Comparison of ENCODE assay signal across 17 mouse cellular contexts in the genomic region with DNA sequence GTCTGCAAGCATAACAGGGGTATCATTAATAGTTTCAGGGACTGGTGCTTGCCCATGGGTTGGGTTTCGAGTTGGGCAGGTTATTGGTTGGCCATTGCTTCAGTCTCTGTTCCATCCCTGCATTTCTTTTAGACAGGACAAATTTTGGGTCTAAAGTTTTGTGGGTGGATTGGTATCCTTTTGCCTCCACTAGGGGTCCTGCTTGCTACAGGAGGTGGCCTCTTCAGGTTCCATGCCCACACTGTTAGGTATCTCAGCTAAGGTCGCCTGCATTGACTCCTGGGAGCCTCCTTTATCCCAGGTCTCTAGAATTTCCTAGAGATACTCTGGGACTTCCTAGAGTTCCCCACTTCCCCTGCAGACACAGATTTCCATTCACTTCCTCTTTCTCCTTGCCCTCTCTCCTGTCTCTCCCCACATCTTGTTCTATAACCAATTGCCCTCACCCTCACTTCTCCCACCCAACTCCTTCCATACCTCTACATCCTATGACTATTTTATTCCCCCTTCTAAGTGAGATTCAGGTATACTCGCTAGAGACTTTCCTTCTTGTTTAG.
DNase-seq lines count a peak whose midpoint lies in the region; ATAC-seq and TF ChIP-seq lines count a peak whose summit lies in the region.
"Had no signal": no experiment of that assay in that cellular context is flagged by ENCODE, and none has a peak within 500 bp of the region (broad histone marks: within the 10 kb centered on the region; RNA-seq: fewer than 3 reads in every experiment).

No protein-coding gene starts in this region.

- H3K4me1 ChIP-seq in forebrain, postnatal 0 days (ENCODE audit: insufficient read depth), result no peaks in the 10 kb centered on the region; the same call in 1 of the 2 replicates
- H3K4me1 ChIP-seq in forebrain, embryonic 10.5 days, result peaks cover 17% of the 10 kb centered on the region
- no peaks in the 10 kb centered on the region for H3K4me1 ChIP-seq in cortical plate, adult 2 months (ENCODE audit: control insufficient read depth, insufficient read depth, low read length)
- H3K4me1 ChIP-seq: heart, embryonic 12.5 days; liver, embryonic 15.5 days had no signal

- H3K9me3 ChIP-seq in forebrain, postnatal 0 days (ENCODE audit: low read length), result no peaks in the 10 kb centered on the region
- peaks cover 5% of the 10 kb centered on the region; the same call in 1 of the 2 replicates for H3K9me3 ChIP-seq in forebrain, embryonic 10.5 days
- H3K9me3 ChIP-seq: limb, embryonic 13.5 days; liver, embryonic 15.5 days; midbrain, embryonic 10.5 days; neural tube, embryonic 13.5 days had no signal

- no peak for ATAC-seq in forebrain, postnatal 0 days
- ATAC-seq: hindbrain, embryonic 16.5 days; Patski had no signal

- no peak overlapping the region for H3K9ac ChIP-seq in forebrain, postnatal 0 days
- H3K9ac ChIP-seq: heart, embryonic 12.5 days; limb, embryonic 13.5 days; liver, embryonic 15.5 days; neural tube, embryonic 13.5 days had no signal

- intact Hi-C loops in left cerebral cortex, postnatal 4 days (cut with DNase I), result no loop called here

- no peak overlapping the region for H3K4me3 ChIP-seq in forebrain, postnatal 0 days (ENCODE audit: low read depth, low read length)
- H3K4me3 ChIP-seq in forebrain, embryonic 10.5 days, result no peak overlapping the region
- H3K4me3 ChIP-seq in cortical plate, adult 2 months (ENCODE audit: insufficient read depth, low read length), result no peak overlapping the region
- H3K4me3 ChIP-seq: heart, embryonic 12.5 days; limb, embryonic 13.5 days; liver, embryonic 15.5 days; midbrain, embryonic 10.5 days; neural tube, embryonic 13.5 days had no signal

- 51% methylated on average over 3 of the region's 3 CpGs for WGBS in forebrain, postnatal 0 days
- 56% methylated on average over 3 of the region's 3 CpGs for WGBS in forebrain, embryonic 10.5 days

- H3K27ac ChIP-seq in forebrain, postnatal 0 days (ENCODE audit: low read depth, low read length), result no peak overlapping the region
- no peak overlapping the region for H3K27ac ChIP-seq in forebrain, embryonic 10.5 days
- H3K27ac ChIP-seq in cortical plate, adult 2 months (ENCODE audit: insufficient read depth, low read length), result no peak overlapping the region
- H3K27ac ChIP-seq: limb, embryonic 13.5 days; liver, embryonic 15.5 days; midbrain, embryonic 10.5 days; neural tube, embryonic 13.5 days had no signal

- H3K36me3 ChIP-seq in forebrain, postnatal 0 days (ENCODE audit: insufficient read depth), result no peaks in the 10 kb centered on the region
- no peaks in the 10 kb centered on the region for H3K36me3 ChIP-seq in forebrain, embryonic 10.5 days (replicated peaks)
- H3K36me3 ChIP-seq: heart, embryonic 12.5 days; limb, embryonic 13.5 days; liver, embryonic 15.5 days; midbrain, embryonic 10.5 days; neural tube, embryonic 13.5 days had no signal

- TF ChIP-seq CTCF in forebrain, postnatal 0 days (IDR thresholded peaks at IDR 0.05; ENCODE audit: low read depth), result peak; percentile 23; the same call in 1 of the 2 replicates
- TF ChIP-seq CTCF in cortical plate, adult 2 months (IDR thresholded peaks at IDR 0.05; ENCODE audit: extremely low read depth, insufficient read depth, low read length), result peak; percentile 25; the same call in 1 of the 2 replicates

- H3K4me2 ChIP-seq in forebrain, postnatal 0 days (ENCODE audit: low read depth), result no peak overlapping the region
- H3K4me2 ChIP-seq: heart, embryonic 12.5 days; limb, embryonic 13.5 days; liver, embryonic 15.5 days; neural tube, embryonic 13.5 days had no signal

- no peak for DNase-seq in forebrain, postnatal 0 days
- no peak for DNase-seq in forebrain, embryonic 10.5 days (ENCODE audit: extremely low spot score, low spot score)
- DNase-seq in left cerebral cortex, postnatal 4 days, result peak; percentile 1
- DNase-seq in left cerebral cortex, adult 11 months (ENCODE audit: low spot score), result no peak
- no peak for DNase-seq in gastrocnemius, postnatal 25 days
- no peak for DNase-seq in lung, adult 18-20 months
- DNase-seq: kidney, adult 2 months; right cerebral cortex, postnatal 25 days; thymus, postnatal 36 days had no signal

- no peak for TF ChIP-seq POLR2A in cortical plate, adult 2 months (IDR thresholded peaks at IDR 0.05; ENCODE audit: extremely low read depth, insufficient read depth, low read length)

- H3K27me3 ChIP-seq in forebrain, postnatal 0 days (ENCODE audit: insufficient read depth, low read length), result no peaks in the 10 kb centered on the region
- no peaks in the 10 kb centered on the region for H3K27me3 ChIP-seq in forebrain, embryonic 10.5 days (ENCODE audit: poor library complexity, severe bottlenecking)
- H3K27me3 ChIP-seq: heart, embryonic 12.5 days; limb, embryonic 13.5 days; liver, embryonic 15.5 days; neural tube, embryonic 13.5 days had no signal
